Mouse (Mus musculus): ENCODE data around the gene Lman1l. TPM values are rescaled to one million over a fixed set of nuclear protein-coding genes. Genes with fewer than 3 reads are reported as not detected.

Lman1l gene
- polyA plus RNA-seq, 1 experiment: not detected

- Histone ChIP-seq H3K4me1 (ENCODE audit: control insufficient read depth, insufficient read depth, low read length) (peaks cover 3% of the 10 kb centered on the region), H3K4me3 (ENCODE audit: insufficient read depth, low read length) (no peak overlapping the region), H3K27ac (ENCODE audit: insufficient read depth, low read length) (no peak overlapping the region)
- TF ChIP-seq CTCF (IDR thresholded peaks at IDR 0.05; ENCODE audit: borderline replicate concordance, insufficient read depth, low read length): no peak
- no peak for TF ChIP-seq POLR2A (IDR thresholded peaks at IDR 0.05; ENCODE audit: low read depth, low read length)
These were observed 63.4 kb downstream of the Lman1l start for GRCm38 (mm10) chr9:57557215-57557614.

Other genes starting within 250 kb of the Lman1l start
- 26.6 and 31.0 TPM in 2 replicates for gene Ppcdc, start 180.7 kb downstream of the Lman1l start, polyA plus RNA-seq (2011; ENCODE audit: insufficient read length, low read depth, missing spikeins)
- gene Scamp5, start 152.7 kb downstream of the Lman1l start, polyA plus RNA-seq (2011; ENCODE audit: insufficient read length, low read depth, missing spikeins): 23.7 and 26.1 TPM in 2 replicates
- 0.61 TPM in 1 of 2 replicates, not detected in the other for gene Rpp25, start 116.7 kb downstream of the Lman1l start, polyA plus RNA-seq (2011; ENCODE audit: insufficient read length, low read depth, missing spikeins)
- 252 and 293 TPM in 2 replicates for gene Cox5a, start 99.5 kb downstream of the Lman1l start, polyA plus RNA-seq (2011; ENCODE audit: insufficient read length, low read depth, missing spikeins)
- gene Fam219b, start 83.2 kb downstream of the Lman1l start, polyA plus RNA-seq (2011; ENCODE audit: insufficient read length, low read depth, missing spikeins): 12.6 and 13.0 TPM in 2 replicates
- gene Mpi, start 68.0 kb downstream of the Lman1l start, polyA plus RNA-seq (2011; ENCODE audit: insufficient read length, low read depth, missing spikeins): 32.2 and 35.6 TPM in 2 replicates
- 37.0 and 38.2 TPM in 2 replicates for gene Scamp2, start 59.8 kb downstream of the Lman1l start, polyA plus RNA-seq (2011; ENCODE audit: insufficient read length, low read depth, missing spikeins)
- gene Ulk3, start 31.3 kb downstream of the Lman1l start, polyA plus RNA-seq (2011; ENCODE audit: insufficient read length, low read depth, missing spikeins): 17.6 and 19.4 TPM in 2 replicates
- not detected in 2 replicates for gene Cplx3, start 14.5 kb downstream of the Lman1l start, polyA plus RNA-seq (2011; ENCODE audit: insufficient read length, low read depth, missing spikeins)
- gene Csk, start 32.9 kb upstream of the Lman1l start, polyA plus RNA-seq (2011; ENCODE audit: insufficient read length, low read depth, missing spikeins): 51.2 and 56.2 TPM in 2 replicates
- gene Cyp1a2, start 62.9 kb upstream of the Lman1l start, polyA plus RNA-seq (2011; ENCODE audit: insufficient read length, low read depth, missing spikeins): not detected in 2 replicates
- gene Cyp1a1, start 67.2 kb upstream of the Lman1l start, polyA plus RNA-seq (2011; ENCODE audit: insufficient read length, low read depth, missing spikeins): not detected in 2 replicates
- gene Edc3, start 87.8 kb upstream of the Lman1l start, polyA plus RNA-seq (2011; ENCODE audit: insufficient read length, low read depth, missing spikeins): 16.6 and 19.8 TPM in 2 replicates
- 46.4 and 54.8 TPM in 2 replicates for gene Clk3, start 145.1 kb upstream of the Lman1l start, polyA plus RNA-seq (2011; ENCODE audit: insufficient read length, low read depth, missing spikeins)
- 4.2 and 4.5 TPM in 2 replicates for gene Arid3b, start 216.0 kb upstream of the Lman1l start, polyA plus RNA-seq (2011; ENCODE audit: insufficient read length, low read depth, missing spikeins)